Mouse (Mus musculus): ENCODE measurements around the gene Osbp2.

- TF ChIP-seq CTCF (IDR thresholded peaks at IDR 0.05; ENCODE audit: control insufficient read depth, insufficient read depth, insufficient read length) (no peak), USF1 (IDR thresholded peaks at IDR 0.05; ENCODE audit: low read depth) (peak; percentile 45), FOSL1 (IDR thresholded peaks at IDR 0.05; ENCODE audit: insufficient read depth, low read length, poor library complexity, severe bottlenecking) (no peak), MYOG (IDR thresholded peaks at IDR 0.05; ENCODE audit: control insufficient read depth, extremely low read depth, insufficient read length) (no peak), MAX (IDR thresholded peaks at IDR 0.05) (no peak)
These were observed 109.8 kb downstream of the Osbp2 start for GRCm38 (mm10) chr11:3753897-3754296.

Data from C2C12 (cell line).